Mouse (Mus musculus) olfactory bulb, adult 2 months (tissue): Measurements from ENCODE around the gene Hnrnpa3. TPM values are rescaled to one million over a fixed set of nuclear protein-coding genes. Genes with fewer than 3 reads are reported as not detected.
A peak's percentile ranks its signal among the peaks of the same experiment; 100 is the strongest.
"Not testable (repeated sequence)": the region's sequence is repeated elsewhere in the genome, so short reads cannot be mapped to it uniquely, and the experiment has no call there.

Source experiments
- H3K27ac ChIP-seq: fragments of 200-500 bp; 2 replicates; pipeline ENCODE4 v1.5.1; 2012; ENCODE audit warnings: low read depth, low read length; ENCODE audit not compliant: insufficient read depth
- H3K4me1 ChIP-seq: fragments of 200-500 bp; 2 replicates; pipeline ENCODE4 v1.6.1; 2012; ENCODE audit warnings: low read length; ENCODE audit not compliant: control insufficient read depth, insufficient read depth
- H3K4me3 ChIP-seq: fragments of 200-500 bp; 2 replicates; pipeline ENCODE4 v1.5.1; 2012; ENCODE audit warnings: mild to moderate bottlenecking, low read depth, low read length, moderate library complexity; ENCODE audit not compliant: insufficient read depth
- CTCF ChIP-seq: fragments of 200-500 bp; IDR thresholded peaks from 2 replicates; pipeline ENCODE4 v1.5.1; 2012; ENCODE audit warnings: low read depth, mild to moderate bottlenecking, low read length, moderate library complexity; ENCODE audit not compliant: insufficient read depth
- POLR2A ChIP-seq: fragments of 200-500 bp; IDR thresholded peaks from 2 replicates; pipeline ENCODE4 v1.6.1; 2012; ENCODE audit warnings: mild to moderate bottlenecking, low read depth, low read length, moderate library complexity; ENCODE audit not compliant: insufficient read depth
- WGBS: fragments of 180-500 bp; shearing (Covaris S2); methylation state at CpG from one replicate; pipeline ENCODE4 v1.1.7; 2018; 5-methylcytosine and 5-hydroxymethylcytosine counted together
- polyA plus RNA-seq: library from polyadenylated mRNA; stranded (reverse); fragments of >200 nt; gene quantifications from 2 replicates; pipeline ENCODE4 v1.2.4, GENCODE M21; 2012; ENCODE audit warnings: low replicate concordance; ENCODE audit not compliant: missing spikeins, insufficient read depth, insufficient read length

Hnrnpa3 gene
- polyA plus RNA-seq, 1 experiment = 328 TPM

GRCm38 (mm10) chr2:75636261-75637054, 22.6 kb upstream of the Hnrnpa3 start:
- TF ChIP-seq CTCF = no peak
- TF ChIP-seq POLR2A = no peak
- no peak overlapping the region for H3K27ac ChIP-seq
- no peak overlapping the region for H3K4me3 ChIP-seq
- WGBS = 63% methylated on average over 6 of the region's 6 CpGs
- peaks cover 2% of the 10 kb centered on the region; the same call in 1 of the 2 replicates for H3K4me1 ChIP-seq

- H3K4me1 ChIP-seq, H3K4me3 ChIP-seq, H3K27ac ChIP-seq: not testable (repeated sequence)
- 93% methylated on average over 2 of the region's 2 CpGs for WGBS
Observed at GRCm38 (mm10) chr2:75637055-75637304, 22.1 kb upstream of the Hnrnpa3 start.

- TF ChIP-seq CTCF (no peak), POLR2A (no peak)
- no peak overlapping the region for H3K27ac ChIP-seq
- H3K4me3 ChIP-seq = no peak overlapping the region
- no peaks in the 10 kb centered on the region for H3K4me1 ChIP-seq
Observed at GRCm38 (mm10) chr2:75637361-75637760, 21.7 kb upstream of the Hnrnpa3 start.

- 94% methylated on average over 6 of the region's 6 CpGs for WGBS
- not testable (repeated sequence) for H3K27ac ChIP-seq, H3K4me3 ChIP-seq, H3K4me1 ChIP-seq
Observed at GRCm38 (mm10) chr2:75637822-75638221, 21.2 kb upstream of the Hnrnpa3 start.

GRCm38 (mm10) chr2:75639535-75639934, 19.5 kb upstream of the Hnrnpa3 start:
- H3K4me1 ChIP-seq, H3K27ac ChIP-seq, H3K4me3 ChIP-seq: not testable (repeated sequence)
- 44% methylated on average over 11 of the region's 12 CpGs for WGBS

GRCm38 (mm10) chr2:75642312-75642711, 16.7 kb upstream of the Hnrnpa3 start:
- not testable (repeated sequence) for H3K27ac ChIP-seq, H3K4me1 ChIP-seq, H3K4me3 ChIP-seq
- WGBS = 94% methylated on average over 4 of the region's 4 CpGs

GRCm38 (mm10) chr2:75642795-75643550, 16.1 kb upstream of the Hnrnpa3 start:
- WGBS = 84% methylated on average over 8 of the region's 8 CpGs
- no peak overlapping the region for H3K27ac ChIP-seq
- no peak for TF ChIP-seq POLR2A
- TF ChIP-seq CTCF = no peak

GRCm38 (mm10) chr2:75643950-75644349, 15.1 kb upstream of the Hnrnpa3 start:
- WGBS = 86% methylated on average over 6 of the region's 6 CpGs
- peaks cover 3% of the 10 kb centered on the region; the same call in 1 of the 2 replicates for H3K4me1 ChIP-seq
- H3K4me3 ChIP-seq = no peak overlapping the region
- H3K27ac ChIP-seq = no peak overlapping the region
- TF ChIP-seq CTCF (no peak), POLR2A (no peak)

More at GRCm38 (mm10) chr2:75642795-75643550, 16.1 kb upstream of the Hnrnpa3 start:
- H3K4me3 ChIP-seq = no peak overlapping the region
- peaks cover 3% of the 10 kb centered on the region; the same call in 1 of the 2 replicates for H3K4me1 ChIP-seq

- H3K27ac ChIP-seq = peak overlapping the region; percentile 56
- peaks cover 3% of the 10 kb centered on the region; the same call in 1 of the 2 replicates for H3K4me1 ChIP-seq
- no peak for TF ChIP-seq POLR2A
- WGBS = 63% methylated on average over 12 of the region's 12 CpGs
- no peak overlapping the region for H3K4me3 ChIP-seq
Observed at GRCm38 (mm10) chr2:75645251-75645650, 13.8 kb upstream of the Hnrnpa3 start.

- WGBS = 74% methylated on average over 1 of the region's 1 CpGs
- TF ChIP-seq CTCF (no peak), POLR2A (no peak)
- Histone ChIP-seq H3K4me1 (no peaks in the 10 kb centered on the region), H3K4me3 (no peak overlapping the region), H3K27ac (no peak overlapping the region)
Observed at GRCm38 (mm10) chr2:75650437-75650836, 8.6 kb upstream of the Hnrnpa3 start.
